Mouse (Mus musculus): ENCODE data around the gene Rbm14. TPM values are rescaled to one million over a fixed set of nuclear protein-coding genes. Genes with fewer than 3 reads are reported as not detected.
A peak's percentile ranks its signal among the peaks of the same experiment; 100 is the strongest.

The Rbm14 gene
- total and polyA plus RNA-seq, 2 experiments from 2014 or later = 37.9 to 43.8 TPM

DNA sequence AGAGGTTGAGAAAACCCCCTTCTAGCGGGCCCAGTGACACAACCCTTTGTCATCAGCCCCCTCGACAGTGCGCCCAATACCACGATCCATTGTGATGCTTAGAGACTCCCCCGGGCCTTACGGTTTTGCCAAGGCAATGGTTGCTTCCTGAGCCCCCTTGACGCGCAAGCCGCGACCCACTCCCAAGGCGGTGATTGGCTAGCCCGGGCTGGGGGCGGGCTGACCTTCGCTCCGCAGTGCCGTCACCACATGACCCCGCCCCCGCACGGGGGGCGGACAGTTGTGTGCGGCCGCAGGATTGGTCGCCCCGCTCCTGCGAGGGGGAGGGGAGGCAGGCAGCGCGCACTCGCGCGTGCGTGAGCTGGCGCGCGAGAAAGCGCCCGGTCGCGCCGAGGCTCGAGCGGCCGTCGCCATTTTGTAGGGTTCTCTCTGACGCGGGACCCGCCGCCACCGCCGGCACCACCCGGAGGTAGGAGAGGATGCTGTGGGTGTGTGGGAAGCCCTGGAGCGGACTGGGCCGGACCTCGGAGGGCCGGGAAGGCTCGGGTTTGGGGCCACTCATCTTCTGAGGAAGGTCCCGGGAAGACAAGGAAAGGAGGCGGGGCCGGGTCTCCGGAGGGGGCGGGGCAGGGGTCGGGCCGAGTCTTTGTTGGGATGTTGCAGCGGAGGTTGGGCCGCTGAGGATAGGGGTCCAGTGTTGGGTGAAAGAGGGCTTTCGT, 55.1 kb downstream of the Rbm14 start, which contains the start of gene Rbm4b:
Gene Rbm4b, plus strand, starts transcription at position 305 of the 719 bp plus-strand sequence.
- Histone ChIP-seq H3K36me3 (ENCODE audit: insufficient read depth, low read length) (peaks cover 10% of the 10 kb centered on the region), H3K4me2 (ENCODE audit: low read depth, low read length, poor library complexity, severe bottlenecking) (peak within 1 kb of the TSS; percentile 72), H3K9ac (replicated peaks; ENCODE audit: low read length, poor library complexity, severe bottlenecking) (peak within 1 kb of the TSS; percentile 77), H3K27ac (ENCODE audit: low read depth, low read length) (peak within 1 kb of the TSS; percentile 93), H3K4me3 (ENCODE audit: low read depth, low read length) (peak within 1 kb of the TSS; percentile 60), H3K4me1 (ENCODE audit: insufficient read depth, low read length) (peaks cover 10% of the 10 kb centered on the region), H3K9me3 (ENCODE audit: low read length) (no peaks in the 10 kb centered on the region), H3K27me3 (ENCODE audit: insufficient read depth, low read length) (no peaks in the 10 kb centered on the region)
- under 1% methylated on average over 61 of the region's 65 CpGs for WGBS
- TF ChIP-seq CTCF (IDR thresholded peaks at IDR 0.05) = no peak; the same call in 1 of the 2 replicates
- ATAC-seq (ENCODE audit: low FRiP score) = peak; percentile 97
- DNase-seq (ENCODE audit: low spot score) = peak; percentile 99

DNA sequence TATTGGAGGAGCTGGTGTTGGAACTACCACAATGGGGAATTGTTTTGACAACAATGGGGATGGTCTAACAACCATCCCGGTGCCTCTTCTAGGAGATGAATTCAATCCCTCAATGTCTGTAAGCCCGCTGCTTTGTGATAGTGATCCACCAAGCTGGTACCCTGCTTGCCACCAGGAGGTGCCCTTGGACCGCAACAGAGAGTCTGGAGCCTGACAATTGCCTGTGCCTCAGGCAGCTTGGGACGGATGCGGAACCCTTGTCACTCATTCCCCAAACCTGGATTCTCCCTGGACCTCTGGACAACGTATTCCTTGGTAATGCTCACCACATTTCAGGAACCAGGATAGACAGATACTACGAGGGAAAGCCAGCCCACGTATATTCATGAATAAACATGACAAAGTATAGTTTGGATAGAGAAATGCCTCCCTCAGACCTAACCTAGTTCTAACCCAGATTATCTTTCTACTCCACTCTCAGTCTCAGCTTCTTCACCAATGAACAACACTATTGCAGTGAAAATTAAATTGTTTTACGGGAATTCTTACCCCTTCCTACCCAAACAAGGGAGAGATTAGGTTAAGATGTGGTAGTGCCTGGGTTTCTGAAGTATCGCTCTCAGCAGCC, 55.8 kb downstream of the Rbm14 start:
- peak; percentile 95 for TF ChIP-seq CTCF (IDR thresholded peaks at IDR 0.05)
- Histone ChIP-seq H3K27ac (ENCODE audit: low read depth, low read length) (peak overlapping the region; percentile 93), H3K4me2 (ENCODE audit: low read depth, low read length, poor library complexity, severe bottlenecking) (peak overlapping the region; percentile 72), H3K9ac (replicated peaks; ENCODE audit: low read length, poor library complexity, severe bottlenecking) (peak overlapping the region; percentile 56), H3K4me3 (ENCODE audit: low read depth, low read length) (peak overlapping the region; percentile 60), H3K27me3 (ENCODE audit: insufficient read depth, low read length) (no peaks in the 10 kb centered on the region), H3K9me3 (ENCODE audit: low read length) (no peaks in the 10 kb centered on the region), H3K4me1 (ENCODE audit: insufficient read depth, low read length) (peaks cover 10% of the 10 kb centered on the region), H3K36me3 (ENCODE audit: insufficient read depth, low read length) (peaks cover 17% of the 10 kb centered on the region)
- peak; percentile 81 for ATAC-seq (ENCODE audit: low FRiP score)
- under 1% methylated on average over 10 of the region's 10 CpGs for WGBS
- DNase-seq (ENCODE audit: low spot score) = peak; percentile 95

Other genes with a start within 250 kb of the Rbm14 start
- gene Lrfn4, start 196.0 kb downstream of the Rbm14 start, total RNA-seq (2014; rRNA removed) = 164 TPM in 2 replicates
- gene Lrfn4, start 196.0 kb downstream of the Rbm14 start, polyA plus RNA-seq (2015; fragmentation: Nextera tagmentation; extraction: Ambion mirVana) = 15.4 and 17.1 TPM in 2 replicates
- 74.9 and 85.1 TPM in 2 replicates for gene Rce1, start 186.0 kb downstream of the Rbm14 start, total RNA-seq (2014; rRNA removed)
- gene Rce1, start 186.0 kb downstream of the Rbm14 start, polyA plus RNA-seq (2015; fragmentation: Nextera tagmentation; extraction: Ambion mirVana) = 43.3 and 46.7 TPM in 2 replicates
- 0.99 and 3.0 TPM in 2 replicates for gene Gm960, start 113.0 kb downstream of the Rbm14 start, total RNA-seq (2014; rRNA removed)
- 5.9 and 6.4 TPM in 2 replicates for gene Gm960, start 113.0 kb downstream of the Rbm14 start, polyA plus RNA-seq (2015; fragmentation: Nextera tagmentation; extraction: Ambion mirVana)
- 138 and 154 TPM in 2 replicates for gene Sptbn2, start 100.5 kb downstream of the Rbm14 start, total RNA-seq (2014; rRNA removed)
- 18.9 and 19.7 TPM in 2 replicates for gene Sptbn2, start 100.5 kb downstream of the Rbm14 start, polyA plus RNA-seq (2015; fragmentation: Nextera tagmentation; extraction: Ambion mirVana)
- 63.2 and 89.1 TPM in 2 replicates for gene Rbm4b, start 55.1 kb downstream of the Rbm14 start, total RNA-seq (2014; rRNA removed)
- gene Rbm4b, start 55.1 kb downstream of the Rbm14 start, polyA plus RNA-seq (2015; fragmentation: Nextera tagmentation; extraction: Ambion mirVana) = 88.6 and 89.7 TPM in 2 replicates
- 90.5 and 97.4 TPM in 2 replicates for gene Rbm4, start 17.7 kb downstream of the Rbm14 start, total RNA-seq (2014; rRNA removed)
- gene Rbm4, start 17.7 kb downstream of the Rbm14 start, polyA plus RNA-seq (2015; fragmentation: Nextera tagmentation; extraction: Ambion mirVana) = 39.0 and 40.0 TPM in 2 replicates
- 8.1 and 22.3 TPM in 2 replicates for gene Gm21992, start within 50 bp of the Rbm14 start, total RNA-seq (2014; rRNA removed)
- 12.6 and 17.9 TPM in 2 replicates for gene Gm21992, start within 50 bp of the Rbm14 start, polyA plus RNA-seq (2015; fragmentation: Nextera tagmentation; extraction: Ambion mirVana)
- 19.9 and 20.0 TPM in 2 replicates for gene Ccs, start 27.7 kb upstream of the Rbm14 start, total RNA-seq (2014; rRNA removed)
- 40.1 and 42.6 TPM in 2 replicates for gene Ccs, start 27.7 kb upstream of the Rbm14 start, polyA plus RNA-seq (2015; fragmentation: Nextera tagmentation; extraction: Ambion mirVana)
- 0.38 and 1.0 TPM in 2 replicates for gene Ccdc87, start 27.7 kb upstream of the Rbm14 start, total RNA-seq (2014; rRNA removed)
- 1.1 and 1.2 TPM in 2 replicates for gene Ccdc87, start 27.7 kb upstream of the Rbm14 start, polyA plus RNA-seq (2015; fragmentation: Nextera tagmentation; extraction: Ambion mirVana)
- 117 and 125 TPM in 2 replicates for gene Ctsf, start 43.5 kb upstream of the Rbm14 start, total RNA-seq (2014; rRNA removed)
- gene Ctsf, start 43.5 kb upstream of the Rbm14 start, polyA plus RNA-seq (2015; fragmentation: Nextera tagmentation; extraction: Ambion mirVana) = 82.5 and 91.1 TPM in 2 replicates
- 4.5 and 5.3 TPM in 2 replicates for gene Actn3, start 66.3 kb upstream of the Rbm14 start, total RNA-seq (2014; rRNA removed)
- 3.8 and 4.4 TPM in 2 replicates for gene Actn3, start 66.3 kb upstream of the Rbm14 start, polyA plus RNA-seq (2015; fragmentation: Nextera tagmentation; extraction: Ambion mirVana)
- gene Zdhhc24, start 67.0 kb upstream of the Rbm14 start, total RNA-seq (2014; rRNA removed) = 24.0 and 29.8 TPM in 2 replicates
- 17.2 and 18.1 TPM in 2 replicates for gene Zdhhc24, start 67.0 kb upstream of the Rbm14 start, polyA plus RNA-seq (2015; fragmentation: Nextera tagmentation; extraction: Ambion mirVana)
- 31.8 and 40.6 TPM in 2 replicates for gene Bbs1, start 95.0 kb upstream of the Rbm14 start, total RNA-seq (2014; rRNA removed)
- gene Bbs1, start 95.0 kb upstream of the Rbm14 start, polyA plus RNA-seq (2015; fragmentation: Nextera tagmentation; extraction: Ambion mirVana) = 9.0 and 10.2 TPM in 2 replicates
- 84.6 and 94.7 TPM in 2 replicates for gene Dpp3, start 116.7 kb upstream of the Rbm14 start, total RNA-seq (2014; rRNA removed)
- gene Dpp3, start 116.7 kb upstream of the Rbm14 start, polyA plus RNA-seq (2015; fragmentation: Nextera tagmentation; extraction: Ambion mirVana) = 87.7 and 96.3 TPM in 2 replicates
- 10.9 and 24.4 TPM in 2 replicates for gene Peli3, start 131.5 kb upstream of the Rbm14 start, total RNA-seq (2014; rRNA removed)
- gene Peli3, start 131.5 kb upstream of the Rbm14 start, polyA plus RNA-seq (2015; fragmentation: Nextera tagmentation; extraction: Ambion mirVana) = 8.4 and 8.6 TPM in 2 replicates
- 88.2 and 93.1 TPM in 2 replicates for gene Mrpl11, start 150.5 kb upstream of the Rbm14 start, total RNA-seq (2014; rRNA removed)
- 141 and 145 TPM in 2 replicates for gene Mrpl11, start 150.5 kb upstream of the Rbm14 start, polyA plus RNA-seq (2015; fragmentation: Nextera tagmentation; extraction: Ambion mirVana)
- gene Npas4, start 178.7 kb upstream of the Rbm14 start, total RNA-seq (2014; rRNA removed) = 3.4 and 5.9 TPM in 2 replicates
- 0.36 and 0.43 TPM in 2 replicates for gene Npas4, start 178.7 kb upstream of the Rbm14 start, polyA plus RNA-seq (2015; fragmentation: Nextera tagmentation; extraction: Ambion mirVana)
- gene Slc29a2, start 212.2 kb upstream of the Rbm14 start, total RNA-seq (2014; rRNA removed) = 21.4 and 30.2 TPM in 2 replicates
- gene Slc29a2, start 212.2 kb upstream of the Rbm14 start, polyA plus RNA-seq (2015; fragmentation: Nextera tagmentation; extraction: Ambion mirVana) = 19.1 and 21.1 TPM in 2 replicates
- gene B4gat1, start 227.2 kb upstream of the Rbm14 start, total RNA-seq (2014; rRNA removed) = 136 and 143 TPM in 2 replicates
- 172 and 177 TPM in 2 replicates for gene B4gat1, start 227.2 kb upstream of the Rbm14 start, polyA plus RNA-seq (2015; fragmentation: Nextera tagmentation; extraction: Ambion mirVana)
- 3.8 and 12.5 TPM in 2 replicates for gene AC124502.3, start 227.3 kb upstream of the Rbm14 start, total RNA-seq (2014; rRNA removed)
- 2.2 and 3.7 TPM in 2 replicates for gene AC124502.3, start 227.3 kb upstream of the Rbm14 start, polyA plus RNA-seq (2015; fragmentation: Nextera tagmentation; extraction: Ambion mirVana)
- 2.1 TPM in 1 of 2 replicates, not detected in the other for gene Brms1, start 229.7 kb upstream of the Rbm14 start, total RNA-seq (2014; rRNA removed)
- gene Brms1, start 229.7 kb upstream of the Rbm14 start, polyA plus RNA-seq (2015; fragmentation: Nextera tagmentation; extraction: Ambion mirVana) = 14.3 and 15.3 TPM in 2 replicates
- 4.0 and 4.3 TPM in 2 replicates for gene Rin1, start 238.8 kb upstream of the Rbm14 start, total RNA-seq (2014; rRNA removed)
- 0.76 and 0.96 TPM in 2 replicates for gene Rin1, start 238.8 kb upstream of the Rbm14 start, polyA plus RNA-seq (2015; fragmentation: Nextera tagmentation; extraction: Ambion mirVana)